Mouse (Mus musculus) heart, adult 8-10 months (tissue): ENCODE measurements around the gene Rrp9. TPM values are rescaled to one million over a fixed set of nuclear protein-coding genes. Genes with fewer than 3 reads are reported as not detected.

Source experiments
- DNase-seq: peaks from one replicate; pipeline ENCODE4 v3.0.0; 2022; ENCODE audit warnings: low spot score
- total RNA-seq, 4 experiments: library from RNA; stranded (reverse); gene quantifications; 2 replicates each; pipeline ENCODE4 v1.2.4; 2022

Rrp9 gene
- total RNA-seq, 4 experiments from 2014 or later, result 22.5 to 28.3 (median 24.1) TPM

DNA sequence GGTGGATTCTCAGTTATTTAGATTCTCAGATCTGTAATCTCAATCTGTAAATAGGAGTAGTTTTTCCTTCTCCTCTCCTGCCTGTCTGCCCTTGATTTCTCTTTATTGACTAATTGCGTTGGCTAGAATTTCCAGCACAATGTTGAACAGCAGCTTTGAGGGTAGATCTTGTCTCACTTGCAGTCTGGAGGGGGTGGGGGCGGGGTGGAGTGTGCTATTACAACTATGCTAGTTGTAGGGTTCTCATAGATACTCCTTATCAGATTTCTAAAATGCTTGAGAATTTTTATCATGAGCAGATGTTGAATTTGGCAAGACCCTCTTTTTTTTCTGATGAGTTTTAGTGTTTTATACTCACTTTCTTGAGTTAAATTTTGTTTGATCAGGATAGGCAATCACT is 43.7 kb downstream of the Rrp9 start:
- no peak for DNase-seq

GRCm38 (mm10) chr9:106519909-106520308 is 44.1 kb downstream of the Rrp9 start:
- no peak for DNase-seq

- no peak for DNase-seq
Observed at GRCm38 (mm10) chr9:106531833-106532232, 56.1 kb downstream of the Rrp9 start.

DNA sequence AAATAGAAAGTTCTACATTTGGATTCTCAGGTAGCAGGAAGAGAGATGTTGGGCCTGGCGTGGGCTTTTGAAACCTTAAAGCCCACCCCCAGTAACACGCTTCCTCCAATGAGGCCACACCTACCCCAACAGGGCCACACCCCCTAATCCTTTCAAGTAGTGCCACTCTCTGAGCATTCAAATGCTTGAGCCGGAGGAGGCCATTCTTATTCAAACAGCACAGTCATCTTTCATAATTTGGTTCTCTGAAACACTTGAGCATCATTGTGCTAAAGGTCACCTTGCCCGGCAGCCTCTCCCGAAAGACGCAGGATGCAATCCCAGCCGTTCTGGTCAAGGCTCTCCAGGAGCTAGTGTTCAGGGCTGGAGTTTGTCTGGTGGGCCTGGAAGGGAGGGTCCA is 58.5 kb downstream of the Rrp9 start:
- no peak for DNase-seq

- DNase-seq, result no peak
Observed at GRCm38 (mm10) chr9:106534975-106535374, 59.2 kb downstream of the Rrp9 start.

Other genes starting within 250 kb of the Rrp9 start
- gene Alas1, start 227.3 kb upstream of the Rrp9 start, total RNA-seq, result 100 to 1,000 TPM; 335 to 477 (median 407) TPM
- 1 to 10 TPM; 3.2 to 4.9 (median 4.7) TPM for gene Poc1a, start 194.9 kb upstream of the Rrp9 start, total RNA-seq
- gene Dusp7, start 107.3 kb upstream of the Rrp9 start, total RNA-seq, result 10 to 100 TPM; 53.4 to 67.0 (median 62.7) TPM
- 100 to 1,000 TPM; 256 to 304 (median 274) TPM for gene Rpl29, start 46.5 kb upstream of the Rrp9 start, total RNA-seq
- 10 to 100 TPM; 23.1 to 28.9 (median 25.7) TPM for gene Acy1, start 37.6 kb upstream of the Rrp9 start, total RNA-seq
- 10 to 100 TPM in 2 of 4 experiments, 1 to 10 TPM in 2; 6.0 to 11.8 (median 9.6) TPM for gene Abhd14b, start 28.5 kb upstream of the Rrp9 start, total RNA-seq
- gene Abhd14a, start 28.3 kb upstream of the Rrp9 start, total RNA-seq, result 10 to 100 TPM; 17.5 to 20.6 (median 19.5) TPM
- 10 to 100 TPM; 72.2 to 76.0 (median 74.5) TPM for gene Pcbp4, start 22.7 kb upstream of the Rrp9 start, total RNA-seq
- gene Gpr62, start 10.0 kb upstream of the Rrp9 start, total RNA-seq, result under 1 TPM in 1 of 4 experiments, not detected in 3; 0.19 TPM
- gene Parp3, start 986 bp downstream of the Rrp9 start, total RNA-seq, result 10 to 100 TPM; 32.5 to 56.0 (median 41.7) TPM
- not detected for gene Iqcf1, start 24.0 kb downstream of the Rrp9 start, total RNA-seq
- not detected for gene Iqcf5, start 38.6 kb downstream of the Rrp9 start, total RNA-seq
- gene Iqcf3, start 85.7 kb downstream of the Rrp9 start, total RNA-seq, result not detected
- gene Iqcf4, start 95.0 kb downstream of the Rrp9 start, total RNA-seq, result not detected
- gene Iqcf6, start 150.6 kb downstream of the Rrp9 start, total RNA-seq, result not detected
- gene Grm2, start 180.1 kb downstream of the Rrp9 start, total RNA-seq, result not detected
- 10 to 100 TPM; 46.0 to 53.2 (median 47.4) TPM for gene Tex264, start 210.0 kb downstream of the Rrp9 start, total RNA-seq